Mouse (Mus musculus): ENCODE results near the gene Igf2r. TPM values are rescaled to one million over a fixed set of nuclear protein-coding genes. Genes with fewer than 3 reads are reported as not detected.
A peak's percentile ranks its signal among the peaks of the same experiment; 100 is the strongest.

The Igf2r gene
- polyA plus RNA-seq, 1 experiment from 2014 or later: 28.0 TPM

DNA sequence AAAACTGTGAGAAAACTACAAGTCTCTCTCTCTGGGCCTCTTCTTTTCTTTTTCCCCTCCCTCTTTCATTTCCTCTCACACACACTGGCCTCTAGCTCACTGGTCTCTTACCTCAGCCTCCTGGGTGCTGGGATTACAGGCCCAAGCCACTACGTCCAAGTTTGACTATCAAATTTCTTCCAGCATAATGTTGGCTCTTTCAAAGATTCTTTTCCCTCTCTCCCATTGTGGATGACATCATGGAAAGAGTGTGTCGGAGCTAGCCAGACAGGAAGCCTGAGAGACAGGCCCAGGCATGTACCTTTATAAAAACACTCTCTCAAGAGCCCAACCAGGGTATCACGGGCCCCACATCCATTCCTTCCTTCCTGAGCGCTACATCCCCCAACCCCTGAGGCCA lies 22.0 kb upstream of the Igf2r start:
- Histone ChIP-seq H3K4me3 (ENCODE audit: low read depth, low read length) (no peak overlapping the region), H3K36me3 (ENCODE audit: control insufficient read depth, insufficient read depth, low read length) (peaks cover 3% of the 10 kb centered on the region; the same call in 1 of the 2 replicates), H3K9me3 (ENCODE audit: control insufficient read depth, low read length) (no peaks in the 10 kb centered on the region), H3K4me2 (ENCODE audit: low read depth, severe bottlenecking) (no peak overlapping the region), H3K27me3 (ENCODE audit: control insufficient read depth, insufficient read depth, low read length) (no peaks in the 10 kb centered on the region), H3K27ac (replicated peaks; ENCODE audit: low read depth, low read length) (peak overlapping the region; percentile 69), H3K4me1 (ENCODE audit: control insufficient read depth, insufficient read depth, low read length) (peaks cover 30% of the 10 kb centered on the region), H3K9ac (ENCODE audit: low read length) (no peak overlapping the region)
- DNase-seq (ENCODE audit: low spot score) (peak; percentile 53), ATAC-seq (ENCODE audit: insufficient number of reproducible peaks, low FRiP score, low TSS enrichment, low read depth) (peak; percentile 21; the same call in 1 of the 2 replicates)
- WGBS: 22% methylated on average over 4 of the region's 4 CpGs

DNA sequence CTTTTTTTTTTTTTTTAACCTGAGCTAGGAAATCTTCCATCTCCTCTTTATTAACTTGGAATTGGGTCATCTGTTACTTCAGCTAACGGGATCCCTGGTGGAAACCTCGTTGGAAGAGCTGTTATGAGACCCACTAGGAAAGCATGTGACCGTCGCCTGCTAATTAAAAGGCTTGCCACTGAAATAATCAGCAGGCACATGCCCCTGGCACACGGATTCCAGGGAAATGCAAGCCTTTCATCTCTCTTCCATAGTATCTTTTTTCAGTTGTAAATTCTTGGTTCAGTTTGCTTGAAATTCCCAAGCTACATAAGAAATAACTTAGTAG lies 21.6 kb upstream of the Igf2r start:
- peaks cover 3% of the 10 kb centered on the region; the same call in 1 of the 2 replicates for H3K36me3 ChIP-seq (ENCODE audit: control insufficient read depth, insufficient read depth, low read length)
- ATAC-seq (ENCODE audit: insufficient number of reproducible peaks, low FRiP score, low TSS enrichment, low read depth) (no peak), DNase-seq (ENCODE audit: low spot score) (no peak)
- no peak overlapping the region for H3K4me2 ChIP-seq (ENCODE audit: low read depth, severe bottlenecking)
- H3K27ac ChIP-seq (replicated peaks; ENCODE audit: low read depth, low read length): peak overlapping the region; percentile 69
- peaks cover 30% of the 10 kb centered on the region for H3K4me1 ChIP-seq (ENCODE audit: control insufficient read depth, insufficient read depth, low read length)
- no peak overlapping the region for H3K4me3 ChIP-seq (ENCODE audit: low read depth, low read length)
- 10% methylated on average over 5 of the region's 5 CpGs for WGBS
- H3K27me3 ChIP-seq (ENCODE audit: control insufficient read depth, insufficient read depth, low read length): no peaks in the 10 kb centered on the region
- H3K9me3 ChIP-seq (ENCODE audit: control insufficient read depth, low read length): no peaks in the 10 kb centered on the region
- H3K9ac ChIP-seq (ENCODE audit: low read length): no peak overlapping the region

DNA sequence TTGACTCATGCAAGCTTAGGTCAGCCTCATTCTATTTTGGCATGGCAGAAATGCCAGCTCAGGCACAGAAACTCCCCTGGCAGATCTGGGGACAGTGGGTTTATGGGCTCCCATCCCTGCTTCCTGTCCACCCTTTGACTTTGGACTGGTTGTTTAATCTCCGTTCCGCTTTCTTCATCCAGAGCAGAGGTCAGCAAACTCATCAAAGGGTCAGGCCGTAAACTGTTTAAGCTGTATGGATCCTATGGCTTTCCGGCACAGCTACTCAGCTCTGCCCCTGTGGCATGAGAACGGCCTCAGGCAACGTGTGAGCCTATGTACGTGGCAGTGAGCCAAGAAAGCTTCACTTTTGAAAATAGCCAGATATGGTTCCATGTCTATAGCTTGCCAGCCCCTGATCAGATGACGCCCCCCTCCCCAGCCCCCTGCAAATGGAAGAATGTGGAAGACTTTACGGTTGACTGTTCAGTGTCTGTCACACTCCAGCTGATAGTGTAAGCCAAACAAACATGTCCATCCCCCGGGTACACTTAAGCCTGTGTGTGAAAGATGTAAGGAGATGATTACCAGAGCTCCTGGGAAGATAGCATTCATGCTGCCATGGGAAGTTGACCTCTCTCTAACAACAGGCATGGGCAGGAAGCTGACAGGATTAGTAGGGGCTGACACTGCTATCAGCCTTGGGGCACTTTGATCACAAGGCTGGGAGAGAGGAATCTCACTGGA lies 21.1 kb upstream of the Igf2r start:
- no peaks in the 10 kb centered on the region for H3K9me3 ChIP-seq (ENCODE audit: control insufficient read depth, low read length)
- ATAC-seq (ENCODE audit: insufficient number of reproducible peaks, low FRiP score, low TSS enrichment, low read depth): peak; percentile 68
- WGBS: 6% methylated on average over 10 of the region's 10 CpGs
- H3K27ac ChIP-seq (replicated peaks; ENCODE audit: low read depth, low read length): peak overlapping the region; percentile 69
- no peak overlapping the region for H3K4me3 ChIP-seq (ENCODE audit: low read depth, low read length)
- 0 out of 2 replicates have a peak overlapping the region, but pooled peaks have one; percentile 10 for H3K4me2 ChIP-seq (ENCODE audit: low read depth, severe bottlenecking)
- peaks cover 3% of the 10 kb centered on the region; the same call in 1 of the 2 replicates for H3K36me3 ChIP-seq (ENCODE audit: control insufficient read depth, insufficient read depth, low read length)
- peaks cover 30% of the 10 kb centered on the region for H3K4me1 ChIP-seq (ENCODE audit: control insufficient read depth, insufficient read depth, low read length)
- no peaks in the 10 kb centered on the region for H3K27me3 ChIP-seq (ENCODE audit: control insufficient read depth, insufficient read depth, low read length)
- peak overlapping the region; percentile 7; the same call in 1 of the 2 replicates for H3K9ac ChIP-seq (ENCODE audit: low read length)
- peak; percentile 75 for DNase-seq (ENCODE audit: low spot score)

DNA sequence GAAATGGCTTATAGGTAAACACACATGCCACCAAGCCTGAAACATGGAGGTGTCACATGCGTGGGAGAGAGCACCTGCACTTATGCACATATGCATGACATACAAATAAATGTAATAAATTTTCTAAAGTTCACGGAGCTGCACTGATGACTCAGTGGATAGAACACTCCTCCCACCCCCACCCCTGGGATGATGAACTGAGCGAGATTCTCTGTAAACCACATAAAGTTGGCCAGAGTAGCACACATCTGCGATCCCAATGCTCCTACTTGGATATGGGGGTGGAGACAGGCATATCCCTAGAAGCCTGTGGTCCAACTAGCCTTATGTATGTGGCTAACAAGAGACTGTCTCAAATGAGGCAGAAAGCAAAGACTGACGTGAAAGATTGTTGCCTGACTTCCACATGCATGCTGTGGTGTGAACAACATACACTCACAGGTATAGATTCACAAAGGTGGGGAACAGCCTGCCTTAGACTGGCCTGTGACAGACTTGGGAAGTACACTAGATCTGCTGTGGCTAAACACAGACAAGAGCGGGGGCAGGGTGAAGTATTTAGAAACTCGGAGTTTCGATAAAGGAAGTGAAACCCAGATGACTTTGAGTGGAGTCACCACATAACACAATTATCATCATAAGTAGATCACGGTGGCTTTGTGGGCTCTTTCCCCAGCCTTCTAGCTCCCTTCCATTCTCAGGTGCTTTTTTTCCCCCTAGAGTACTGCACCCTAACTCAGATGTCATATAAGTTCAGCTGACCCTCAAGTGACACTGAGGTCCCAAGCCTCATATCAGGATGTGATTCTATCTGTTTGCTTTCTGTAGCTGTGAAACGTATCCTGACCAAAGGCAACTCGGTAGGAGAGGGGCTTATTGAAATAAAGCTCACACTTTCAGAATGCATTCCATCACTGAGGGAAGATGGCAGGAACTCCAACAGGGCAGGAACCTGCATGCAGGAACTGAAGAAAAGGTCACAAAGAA lies 13.7 kb upstream of the Igf2r start:
- Histone ChIP-seq H3K4me2 (ENCODE audit: low read depth, severe bottlenecking) (no peak overlapping the region), H3K27ac (replicated peaks; ENCODE audit: low read depth, low read length) (no peak overlapping the region), H3K36me3 (ENCODE audit: control insufficient read depth, insufficient read depth, low read length) (peaks cover 3% of the 10 kb centered on the region; the same call in 1 of the 2 replicates), H3K4me1 (ENCODE audit: control insufficient read depth, insufficient read depth, low read length) (peaks cover 19% of the 10 kb centered on the region), H3K9ac (ENCODE audit: low read length) (no peak overlapping the region), H3K9me3 (ENCODE audit: control insufficient read depth, low read length) (no peaks in the 10 kb centered on the region), H3K27me3 (ENCODE audit: control insufficient read depth, insufficient read depth, low read length) (no peaks in the 10 kb centered on the region), H3K4me3 (ENCODE audit: low read depth, low read length) (no peak overlapping the region)
- ATAC-seq (ENCODE audit: insufficient number of reproducible peaks, low FRiP score, low TSS enrichment, low read depth) (no peak), DNase-seq (ENCODE audit: low spot score) (no peak)
- WGBS: 79% methylated on average over 11 of the region's 11 CpGs

DNA sequence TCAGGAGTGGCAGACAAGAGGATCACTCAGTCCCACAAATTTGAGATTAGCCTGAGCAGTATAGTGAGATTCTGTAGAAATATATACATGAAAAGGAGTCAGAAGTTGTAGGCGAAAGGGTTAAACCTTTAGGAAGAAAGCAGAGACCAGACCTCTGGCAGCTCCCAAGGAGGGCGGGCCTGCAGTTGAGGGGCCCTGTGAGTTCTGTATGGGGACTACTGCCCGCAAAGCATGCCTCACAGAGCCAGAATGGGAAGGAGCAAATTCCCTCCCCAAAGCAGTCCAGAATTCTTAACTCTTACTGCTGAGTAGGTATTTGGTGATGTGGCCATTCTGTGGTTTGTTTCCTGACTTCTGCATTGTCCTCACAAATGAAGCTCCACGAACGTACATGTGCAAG lies 11.6 kb upstream of the Igf2r start:
- Histone ChIP-seq H3K36me3 (ENCODE audit: control insufficient read depth, insufficient read depth, low read length) (no peaks in the 10 kb centered on the region), H3K4me1 (ENCODE audit: control insufficient read depth, insufficient read depth, low read length) (peaks cover 19% of the 10 kb centered on the region), H3K9ac (ENCODE audit: low read length) (no peak overlapping the region), H3K4me2 (ENCODE audit: low read depth, severe bottlenecking) (no peak overlapping the region; the same call in 1 of the 2 replicates), H3K4me3 (ENCODE audit: low read depth, low read length) (no peak overlapping the region), H3K9me3 (ENCODE audit: control insufficient read depth, low read length) (no peaks in the 10 kb centered on the region), H3K27ac (replicated peaks; ENCODE audit: low read depth, low read length) (peak overlapping the region; percentile 84), H3K27me3 (ENCODE audit: control insufficient read depth, insufficient read depth, low read length) (no peaks in the 10 kb centered on the region)
- WGBS: 34% methylated on average over 5 of the region's 5 CpGs
- ATAC-seq (ENCODE audit: insufficient number of reproducible peaks, low FRiP score, low TSS enrichment, low read depth) (peak; percentile 82), DNase-seq (ENCODE audit: low spot score) (peak; percentile 72)

DNA sequence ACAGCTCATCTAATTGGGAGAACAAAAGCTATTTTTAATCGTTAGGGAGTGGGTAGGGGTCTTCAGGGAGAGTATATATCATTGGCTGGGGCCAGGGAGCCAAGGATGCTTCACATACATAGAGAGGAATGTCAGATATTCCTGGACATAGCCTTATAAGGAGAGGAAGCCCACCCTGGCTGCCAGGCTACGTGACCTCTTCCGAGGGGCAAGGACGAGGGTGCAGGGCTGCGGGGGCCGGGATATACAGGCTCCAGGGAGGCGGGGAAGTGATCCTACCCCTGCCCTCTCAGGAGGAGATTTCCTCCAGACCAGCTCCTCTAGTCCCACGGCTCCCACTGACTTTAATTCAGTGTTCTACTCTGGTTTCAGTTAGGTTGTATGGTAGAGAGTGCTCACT lies 10.7 kb upstream of the Igf2r start:
- WGBS: 19% methylated on average over 8 of the region's 8 CpGs
- no peak for DNase-seq (ENCODE audit: low spot score)

DNA sequence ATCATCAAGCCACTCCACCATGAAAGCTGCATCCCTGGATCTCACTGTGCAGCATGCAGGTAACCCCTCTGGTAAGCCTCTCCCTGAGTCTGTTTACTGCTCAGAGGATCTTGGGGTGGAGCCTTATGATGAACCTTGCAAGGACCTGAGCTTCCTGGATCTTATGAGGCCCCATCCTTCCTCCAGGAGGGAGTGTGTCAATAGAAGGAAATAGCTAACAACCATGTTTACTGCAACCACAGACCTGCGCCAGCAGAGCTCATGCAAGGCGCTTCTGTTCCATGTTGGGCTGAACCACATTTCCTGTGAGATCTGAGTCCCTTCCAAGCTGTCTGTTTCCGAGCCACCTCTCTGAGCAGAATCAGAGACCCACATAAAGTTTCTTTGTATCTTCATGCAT lies 10.0 kb upstream of the Igf2r start:
- WGBS: 83% methylated on average over 3 of the region's 3 CpGs
- Histone ChIP-seq H3K27me3 (ENCODE audit: control insufficient read depth, insufficient read depth, low read length) (no peaks in the 10 kb centered on the region), H3K9me3 (ENCODE audit: control insufficient read depth, low read length) (no peaks in the 10 kb centered on the region), H3K4me3 (ENCODE audit: low read depth, low read length) (no peak overlapping the region), H3K9ac (ENCODE audit: low read length) (no peak overlapping the region), H3K4me2 (ENCODE audit: low read depth, severe bottlenecking) (no peak overlapping the region), H3K4me1 (ENCODE audit: control insufficient read depth, insufficient read depth, low read length) (peaks cover 19% of the 10 kb centered on the region), H3K36me3 (ENCODE audit: control insufficient read depth, insufficient read depth, low read length) (no peaks in the 10 kb centered on the region), H3K27ac (replicated peaks; ENCODE audit: low read depth, low read length) (no peak overlapping the region; the same call in 1 of the 2 replicates)
- no peak for ATAC-seq (ENCODE audit: insufficient number of reproducible peaks, low FRiP score, low TSS enrichment, low read depth)
- no peak for DNase-seq (ENCODE audit: low spot score)

More for the DNA sequence above, 10.7 kb upstream of the Igf2r start:
- no peaks in the 10 kb centered on the region for H3K27me3 ChIP-seq (ENCODE audit: control insufficient read depth, insufficient read depth, low read length)
- H3K27ac ChIP-seq (replicated peaks; ENCODE audit: low read depth, low read length): peak overlapping the region; percentile 84
- H3K4me3 ChIP-seq (ENCODE audit: low read depth, low read length): no peak overlapping the region
- no peaks in the 10 kb centered on the region for H3K9me3 ChIP-seq (ENCODE audit: control insufficient read depth, low read length)
- H3K4me2 ChIP-seq (ENCODE audit: low read depth, severe bottlenecking): no peak overlapping the region
- H3K9ac ChIP-seq (ENCODE audit: low read length): no peak overlapping the region
- H3K4me1 ChIP-seq (ENCODE audit: control insufficient read depth, insufficient read depth, low read length): peaks cover 19% of the 10 kb centered on the region
- ATAC-seq (ENCODE audit: insufficient number of reproducible peaks, low FRiP score, low TSS enrichment, low read depth): no peak; the same call in 1 of the 2 replicates
- no peaks in the 10 kb centered on the region for H3K36me3 ChIP-seq (ENCODE audit: control insufficient read depth, insufficient read depth, low read length)

DNA sequence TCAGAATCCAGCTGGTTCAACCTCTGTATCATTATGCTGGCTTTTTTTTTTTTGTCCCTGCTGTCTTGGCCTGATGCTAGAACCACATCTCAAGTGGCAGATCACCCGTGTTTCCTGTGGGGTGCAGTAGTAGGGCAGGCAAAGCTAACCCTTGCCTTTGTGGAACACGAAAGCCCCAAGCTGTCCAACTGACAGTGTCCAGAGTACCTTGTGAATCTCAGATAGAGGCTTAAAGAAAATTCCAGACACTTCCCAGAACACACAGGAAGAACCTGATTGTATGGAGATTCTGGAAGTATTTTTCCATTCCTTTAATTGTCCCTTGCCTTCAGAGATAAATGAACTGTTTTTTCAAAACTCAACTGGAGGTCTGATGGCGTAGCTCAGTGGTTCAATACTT lies 4.5 kb upstream of the Igf2r start:
- no peak for DNase-seq (ENCODE audit: low spot score)
- no peak for ATAC-seq (ENCODE audit: insufficient number of reproducible peaks, low FRiP score, low TSS enrichment, low read depth)
- peaks cover 4% of the 10 kb centered on the region for H3K36me3 ChIP-seq (ENCODE audit: control insufficient read depth, insufficient read depth, low read length)
- no peak overlapping the region for H3K4me2 ChIP-seq (ENCODE audit: low read depth, severe bottlenecking)
- no peak overlapping the region for H3K27ac ChIP-seq (replicated peaks; ENCODE audit: low read depth, low read length)
- no peaks in the 10 kb centered on the region for H3K27me3 ChIP-seq (ENCODE audit: control insufficient read depth, insufficient read depth, low read length)
- no peaks in the 10 kb centered on the region for H3K9me3 ChIP-seq (ENCODE audit: control insufficient read depth, low read length)
- no peak overlapping the region for H3K4me3 ChIP-seq (ENCODE audit: low read depth, low read length)
- 70% methylated on average over 3 of the region's 3 CpGs for WGBS
- no peaks in the 10 kb centered on the region for H3K4me1 ChIP-seq (ENCODE audit: control insufficient read depth, insufficient read depth, low read length)
- no peak overlapping the region for H3K9ac ChIP-seq (ENCODE audit: low read length)
